Mouse (Mus musculus): Measurements from ENCODE around the gene Tgtp1. TPM values are rescaled to one million over a fixed set of nuclear protein-coding genes. Genes with fewer than 3 reads are reported as not detected.
"Not testable (repeated sequence)": the region's sequence is repeated elsewhere in the genome, so short reads cannot be mapped to it uniquely, and the experiment has no call there.

Gene Tgtp1
- total RNA-seq (2021), result 10 to 100 TPM in 1 of 2 experiments, 1 to 10 TPM in 1; 4.8 to 28.1 TPM
- long read RNA-seq, experiment 1, transcript Tgtp1-201 (2 exons, 2,823 nt), result major isoform, 24 of 44 reads
- long read RNA-seq, experiment 1, partial matches to known transcripts, result 0 of 44 reads
- long read RNA-seq, experiment 1, other reads (novel, unspliced or antisense), result 20 of 44 reads
- long read RNA-seq, experiment 2, partial matches to known transcripts, result 0 of 5 reads
- long read RNA-seq, experiment 2, other reads (novel, unspliced or antisense), result 2 of 5 reads

DNA sequence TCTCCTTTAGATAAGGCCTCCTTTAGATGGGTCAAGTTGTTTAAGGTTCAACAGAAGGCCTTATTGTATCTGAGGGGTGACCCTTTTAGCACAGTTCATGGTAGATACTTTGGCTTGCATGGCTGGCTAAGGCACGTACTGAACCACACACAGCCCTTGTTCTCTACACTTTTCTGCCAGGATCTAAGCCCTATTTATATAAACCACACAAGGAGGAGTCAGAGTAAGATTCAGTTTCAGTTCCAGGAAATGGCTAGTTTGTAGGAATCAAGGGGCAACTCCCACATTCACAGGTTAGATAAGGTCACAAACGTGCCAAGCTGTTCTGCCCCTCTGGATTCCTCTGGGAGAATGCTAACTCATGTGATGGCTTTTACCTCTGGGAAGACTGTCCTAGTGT lies at the start of gene Tgtp1:
TSS of gene Tgtp1 (minus strand) at position 155 of the 400 bp plus-strand sequence.
- peak in 1 of 2 experiments; percentile 16 for DNase-seq

DNA sequence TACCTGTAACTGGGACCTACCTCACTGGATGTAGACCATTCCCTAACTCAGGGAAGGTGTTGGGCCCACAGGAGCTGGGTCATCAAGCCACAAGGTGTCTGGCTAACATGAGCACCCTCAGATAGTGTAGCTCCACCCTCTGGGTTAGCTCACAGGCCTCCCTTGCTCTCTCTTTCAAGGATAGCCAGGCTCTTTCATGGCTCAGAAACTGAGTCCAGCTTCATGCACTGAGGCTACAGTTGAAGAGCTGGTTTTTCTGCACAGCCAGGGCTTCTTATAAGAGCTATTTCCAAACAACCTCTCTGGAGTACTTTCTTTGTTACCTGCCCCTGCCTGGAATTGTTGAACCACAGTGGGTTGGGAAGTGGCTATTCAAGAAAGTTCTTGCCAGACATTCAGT lies 18.1 kb upstream of the Tgtp1 start:
- not testable (repeated sequence) for DNase-seq

DNA sequence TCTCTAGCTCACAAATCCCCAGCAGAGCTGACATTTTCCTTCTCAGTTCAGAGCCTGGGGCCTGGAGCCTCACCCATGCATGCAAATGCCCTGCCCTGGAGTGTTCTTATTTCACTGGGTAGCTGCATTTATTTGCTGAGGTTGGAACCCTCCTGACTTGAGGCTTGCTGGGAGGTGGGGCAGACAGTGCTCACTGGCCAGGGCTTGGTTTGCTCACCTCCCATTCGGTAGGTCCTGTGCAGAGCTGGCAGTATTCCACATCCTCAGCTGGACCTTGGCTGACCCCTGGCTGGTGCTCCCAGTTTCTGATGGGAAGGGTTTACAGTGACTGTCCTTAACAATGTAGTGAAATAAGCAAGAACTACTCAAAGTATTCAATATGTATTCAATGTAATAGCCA lies 12.8 kb upstream of the Tgtp1 start:
- not testable (repeated sequence) for DNase-seq

DNA sequence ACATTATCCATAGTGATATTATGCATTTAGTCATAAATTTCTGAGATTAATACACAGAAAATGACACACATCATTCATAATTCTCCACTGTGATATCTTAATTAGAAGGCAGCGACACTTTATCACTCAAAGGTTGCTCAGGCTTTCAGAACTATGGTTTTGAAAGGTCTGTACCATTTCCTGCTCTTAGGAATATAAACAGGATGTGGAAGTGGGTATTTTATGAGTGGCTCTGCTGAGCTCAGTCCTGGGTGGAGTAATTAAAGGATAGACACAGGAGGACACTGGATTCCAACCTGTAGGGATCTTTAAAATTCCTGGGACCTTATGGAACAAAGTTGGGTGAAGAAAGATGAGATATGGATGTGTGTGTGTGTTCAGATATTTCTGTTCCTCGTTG lies 12.3 kb upstream of the Tgtp1 start:
- DNase-seq, result not testable (repeated sequence)

DNA sequence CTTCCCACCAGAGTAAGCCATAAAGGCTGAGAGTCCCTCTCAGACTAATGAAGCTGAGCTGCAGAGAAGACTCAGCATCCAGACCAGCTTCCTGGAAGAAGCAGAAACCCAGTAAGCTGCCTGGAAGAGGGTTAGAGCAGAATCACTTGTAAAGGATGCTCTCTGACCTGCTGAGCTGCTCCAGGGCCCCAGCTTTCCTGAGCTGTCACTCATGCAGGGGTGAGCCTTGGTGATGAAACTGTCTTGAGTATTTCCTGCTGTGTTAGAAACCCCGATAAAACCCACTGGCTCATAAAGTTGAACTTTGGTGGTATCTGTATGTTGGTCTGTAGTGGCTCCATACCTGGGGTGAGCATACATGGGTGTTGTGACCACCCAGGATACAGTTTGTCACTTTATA lies 6.4 kb upstream of the Tgtp1 start:
- DNase-seq, result not testable (repeated sequence)

DNA sequence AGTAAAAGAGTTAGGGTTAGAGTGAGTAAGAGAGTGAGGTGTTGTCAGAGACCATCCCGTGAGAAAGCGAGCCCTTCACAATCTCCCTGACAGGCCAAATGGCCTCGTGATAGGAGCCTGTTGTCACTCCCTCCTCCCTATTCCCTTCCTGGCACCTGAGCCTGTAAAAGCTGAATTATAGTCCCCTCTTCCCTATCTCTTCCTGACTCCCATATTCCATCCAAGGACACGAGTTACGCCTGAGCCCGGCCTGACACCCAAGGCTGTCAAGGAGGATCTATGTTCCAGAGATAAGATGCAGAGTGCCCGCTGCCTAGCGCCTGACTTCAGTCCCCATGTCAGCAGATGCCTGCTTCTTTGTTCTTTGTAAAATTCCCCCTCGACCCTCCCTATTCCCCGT lies 676 bp downstream of the Tgtp1 start:
- not testable (repeated sequence) for DNase-seq

DNA sequence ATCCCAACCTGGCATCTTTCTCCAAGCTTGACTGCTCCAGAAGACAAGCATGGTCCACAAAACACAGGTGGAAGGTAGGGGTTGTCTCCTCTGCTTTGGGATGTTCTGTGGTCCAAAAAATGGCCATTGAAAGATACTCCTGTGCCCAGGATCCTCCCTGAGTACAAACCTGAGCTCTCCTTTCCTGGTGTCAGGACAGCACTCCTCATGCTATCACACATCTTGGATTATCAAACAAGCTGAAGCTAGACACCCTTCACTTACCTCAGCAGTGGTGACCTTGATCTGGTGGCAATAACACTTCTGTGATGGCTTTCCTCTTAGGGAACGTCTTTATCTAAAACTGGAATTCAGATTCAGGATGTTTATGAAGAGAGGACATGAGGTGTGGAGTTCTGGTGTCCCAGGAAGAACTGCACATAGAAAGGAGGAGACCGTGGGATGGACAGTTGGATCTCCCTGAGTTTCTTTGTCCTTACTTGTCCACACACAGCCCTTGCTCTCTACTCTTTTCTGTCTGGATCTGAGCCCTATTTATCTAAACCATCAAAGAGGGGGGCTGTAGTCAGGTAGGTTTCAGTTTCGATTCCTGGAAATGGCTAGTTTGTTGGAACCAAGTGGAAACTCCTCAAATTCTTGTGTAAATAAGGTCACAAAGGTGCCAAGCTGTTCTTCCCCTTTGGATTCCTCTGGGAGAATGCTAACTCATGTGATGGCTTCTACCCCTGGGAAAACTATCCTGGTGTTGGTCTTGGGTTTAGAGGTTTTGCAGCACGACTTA lies 2.0 kb downstream of the Tgtp1 start, which contains the start of gene Gm12185:
TSS of gene Gm12185 (minus strand) at position 487 of the 781 bp plus-strand sequence.
- DNase-seq, result peak; percentile 38 to 63

DNA sequence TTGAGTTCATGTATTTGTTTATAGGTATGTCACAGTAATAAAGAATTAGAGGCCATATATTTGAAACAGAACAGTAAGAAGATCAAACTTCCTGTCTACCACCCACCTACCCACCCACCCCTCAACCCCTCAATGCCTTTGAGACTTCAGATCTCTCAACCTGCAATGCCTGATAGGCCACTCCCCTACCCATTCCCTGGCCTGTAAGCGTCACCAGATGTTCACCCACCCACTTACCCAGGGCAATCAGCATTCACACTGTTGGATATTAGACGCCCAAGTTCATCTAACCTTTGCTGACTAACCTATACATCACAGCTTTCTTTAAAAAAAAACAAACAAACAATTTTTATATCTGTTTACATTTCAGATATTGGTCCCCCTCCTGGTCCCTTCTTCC lies 4.0 kb downstream of the Tgtp1 start:
- DNase-seq, result not testable (repeated sequence)

DNA sequence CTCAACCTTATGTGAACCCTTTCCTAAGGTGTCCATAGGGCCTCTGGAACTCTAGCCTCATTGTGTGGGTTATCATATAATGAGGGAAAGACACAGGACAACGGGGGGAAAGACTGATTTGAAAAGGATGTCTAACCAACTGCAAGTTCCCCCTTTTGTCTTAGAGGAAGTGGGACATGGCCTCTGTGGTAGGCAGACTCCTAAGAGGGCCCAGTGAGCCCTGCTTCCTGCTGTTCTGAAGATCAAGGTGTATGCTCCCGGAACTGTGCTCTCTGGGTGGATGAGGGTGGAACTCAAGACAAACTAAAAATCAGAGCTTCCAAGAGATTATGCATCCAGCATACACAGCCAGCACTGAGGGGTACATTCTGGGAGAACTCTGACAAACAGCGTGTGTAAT lies 5.8 kb downstream of the Tgtp1 start:
- not testable (repeated sequence) for DNase-seq

DNA sequence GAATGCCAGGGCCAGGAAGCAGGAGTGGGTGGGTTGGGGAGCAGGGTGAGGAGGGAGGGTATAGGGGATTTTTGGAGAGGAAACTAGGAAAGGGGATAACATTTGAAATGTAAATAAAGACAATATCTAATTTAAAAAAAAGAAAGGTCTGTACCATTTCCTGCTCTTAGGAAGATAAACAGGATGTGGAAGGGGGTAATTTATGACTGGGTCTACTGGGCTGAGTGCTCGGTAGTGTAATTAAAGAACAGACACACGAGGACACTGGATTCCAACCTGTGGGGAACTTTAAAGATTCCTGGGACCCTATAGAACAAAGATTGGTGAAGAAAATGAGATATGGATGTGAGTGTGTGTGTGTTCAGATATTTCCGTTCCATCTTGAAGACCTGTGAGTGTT lies 11.1 kb downstream of the Tgtp1 start:
- not testable (repeated sequence) for DNase-seq

DNA sequence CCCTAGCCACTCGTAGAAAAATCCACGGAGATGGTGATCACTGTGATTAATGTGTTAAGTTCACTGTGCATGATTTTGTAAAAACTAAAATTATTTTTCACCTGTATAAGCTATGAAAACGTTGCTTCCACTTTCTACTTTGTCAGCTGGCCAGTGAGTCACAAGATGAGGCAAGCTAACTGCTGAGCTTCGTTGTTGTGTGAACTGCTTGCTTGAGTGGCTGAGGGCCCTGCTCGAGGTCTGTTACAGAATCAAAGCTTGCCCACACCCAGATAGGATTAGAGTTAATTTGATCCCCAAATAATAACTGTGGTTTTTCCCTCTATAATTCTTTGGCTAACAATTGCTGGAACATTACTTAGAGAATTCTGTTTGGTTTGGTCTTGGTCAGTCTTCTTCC lies 13.9 kb downstream of the Tgtp1 start:
- DNase-seq, result not testable (repeated sequence)

DNA sequence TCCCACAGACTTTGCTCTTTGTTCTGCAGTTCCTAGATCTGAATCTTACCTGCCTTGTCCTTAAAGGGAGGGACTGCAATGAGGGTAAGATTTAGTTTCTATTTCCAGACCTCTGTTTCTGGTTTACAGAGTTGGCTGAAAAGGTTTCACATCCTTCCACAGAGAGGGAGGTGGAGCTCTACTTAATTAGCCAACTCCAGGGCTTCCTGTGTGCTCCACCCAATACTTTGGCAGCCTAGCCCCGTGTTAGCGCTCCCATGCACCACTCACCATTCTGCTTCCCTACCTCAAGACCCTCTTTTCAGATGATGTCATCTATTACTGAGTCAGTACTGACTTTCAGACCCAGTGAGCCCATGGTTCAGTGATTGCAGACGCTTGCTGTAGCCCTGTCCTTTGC lies 14.7 kb downstream of the Tgtp1 start, which contains the start of gene 9930111J21Rik1:
TSS of gene 9930111J21Rik1 (minus strand) at position 148 of the 400 bp plus-strand sequence.
- not testable (repeated sequence) for DNase-seq

DNA sequence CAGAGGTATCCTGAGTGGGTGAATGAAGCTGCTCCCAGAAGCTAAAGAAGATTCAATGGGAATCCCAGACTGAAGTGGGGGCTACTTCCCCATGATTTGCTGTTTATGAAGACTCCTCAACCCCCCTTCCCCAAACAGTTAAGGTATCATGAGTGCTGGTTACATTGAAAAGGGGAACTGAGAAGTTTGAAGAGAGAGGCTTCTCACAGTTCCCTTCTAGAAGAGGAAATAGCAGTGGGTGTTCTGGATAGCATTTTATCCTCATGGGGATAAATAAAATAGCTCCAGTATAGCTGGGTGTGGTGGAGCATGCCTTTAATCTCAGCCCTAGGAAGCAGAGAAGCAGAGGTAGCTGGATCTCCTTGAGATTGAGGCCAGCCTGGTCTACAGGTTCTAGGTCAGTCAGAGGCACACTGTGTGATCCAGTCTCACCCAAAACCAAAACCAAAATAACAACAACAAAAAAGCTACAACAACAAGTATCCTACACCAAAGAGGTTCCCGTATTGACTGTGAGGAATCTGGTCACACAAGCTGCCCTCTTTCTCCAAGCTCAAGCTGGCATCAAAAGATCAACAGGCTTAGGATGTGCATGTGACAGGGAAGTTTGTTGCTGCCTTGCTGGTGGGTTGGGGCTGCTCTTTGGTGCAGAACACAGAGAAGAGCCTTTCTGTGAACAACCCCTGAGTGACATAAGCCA lies 15.6 kb downstream of the Tgtp1 start, which contains the start of gene Olfr56:
TSS of gene Olfr56 (plus strand) at position 650 of the 700 bp plus-strand sequence.
- DNase-seq, result not testable (repeated sequence)

DNA sequence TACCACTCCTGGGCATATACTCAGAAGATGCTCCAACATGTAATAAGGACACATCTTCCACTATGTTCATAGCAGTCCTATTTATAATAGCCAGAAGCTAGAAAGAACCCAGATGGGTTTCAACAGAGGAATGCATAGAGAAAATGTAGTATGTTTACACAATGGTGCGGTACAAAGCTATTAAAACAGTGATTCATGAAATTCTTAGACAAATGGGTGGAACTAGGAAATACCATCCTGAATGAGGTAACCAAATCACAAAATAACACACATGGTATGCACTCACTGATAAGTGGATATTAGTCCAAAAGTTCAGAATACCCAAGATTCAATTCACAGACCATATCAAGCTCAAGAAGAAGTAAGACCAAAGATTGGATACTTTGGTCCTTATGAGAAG lies 19.3 kb downstream of the Tgtp1 start:
- not testable (repeated sequence) for DNase-seq

DNA sequence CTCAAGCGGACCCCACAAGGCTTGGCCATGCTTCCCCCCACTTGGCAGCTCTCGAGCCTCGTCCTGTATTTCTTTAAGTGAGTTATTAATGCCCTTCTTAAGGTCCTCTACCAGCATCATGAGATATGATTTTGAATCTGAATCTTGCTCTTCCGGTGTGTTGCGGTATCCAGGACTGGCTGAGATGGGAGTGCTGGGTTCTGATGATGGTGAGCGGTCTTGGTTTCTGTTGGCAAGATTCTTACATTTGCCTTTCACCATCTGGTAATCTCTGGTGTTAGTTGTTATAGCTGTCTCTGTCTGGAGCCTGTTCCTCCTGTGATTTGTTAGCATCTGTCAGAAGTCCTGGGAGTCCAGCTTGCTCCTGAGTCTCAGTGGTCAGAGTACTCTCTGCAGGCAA lies 47.9 kb downstream of the Tgtp1 start, which contains the start of gene Psme2b:
TSS of gene Psme2b (minus strand) at position 101 of the 400 bp plus-strand sequence.
- not testable (repeated sequence) for DNase-seq

DNA sequence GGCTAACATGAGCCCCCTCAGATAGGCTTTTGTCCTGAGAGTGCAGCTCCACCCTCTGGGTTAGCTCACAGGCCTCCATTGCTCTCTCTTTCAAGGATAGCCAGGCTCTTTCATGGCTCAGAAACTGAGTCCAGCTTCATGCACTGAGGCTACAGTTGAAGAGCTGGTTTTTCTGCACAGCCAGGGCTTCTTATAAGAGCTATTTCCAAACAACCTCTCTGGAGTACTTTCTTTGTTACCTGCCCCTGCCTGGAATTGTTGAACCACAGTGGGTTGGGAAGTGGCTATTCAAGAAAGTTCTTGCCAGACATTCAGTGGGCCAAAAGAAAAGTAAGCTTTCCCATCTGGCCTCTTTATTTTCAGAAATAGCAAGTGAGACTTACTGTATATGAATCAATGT lies 54.7 kb downstream of the Tgtp1 start:
- not testable (repeated sequence) for DNase-seq

Other genes with a start within 250 kb of the Tgtp1 start
- gene Rack1, start 193.8 kb downstream of the Tgtp1 start, total RNA-seq (2021), result 100 to 1,000 TPM; 394 to 434 TPM
- gene Trim41, start 176.8 kb downstream of the Tgtp1 start, total RNA-seq (2021), result 10 to 100 TPM; 18.9 to 20.0 TPM
- 10 to 100 TPM; 13.2 to 13.7 TPM for gene Trim7, start 168.0 kb downstream of the Tgtp1 start, total RNA-seq (2021)
- 1 to 10 TPM; 2.4 to 2.8 TPM for gene Gm12184, start 167.5 kb downstream of the Tgtp1 start, total RNA-seq (2021)
- 10 to 100 TPM; 13.2 to 18.6 TPM for gene Irgm1, start 122.5 kb downstream of the Tgtp1 start, total RNA-seq (2021)
- 1 to 10 TPM; 2.5 to 3.5 TPM for gene Gm5431, start 92.0 kb downstream of the Tgtp1 start, total RNA-seq (2021)
- 1 to 10 TPM; 2.6 to 5.6 TPM for gene Psme2b, start 48.0 kb downstream of the Tgtp1 start, total RNA-seq (2021)
- under 1 TPM in 1 of 2 experiments, not detected in 1; 0.17 TPM for gene Olfr56, start 15.3 kb downstream of the Tgtp1 start, total RNA-seq (2021)
- 1 to 10 TPM; 4.2 to 4.8 TPM for gene 9930111J21Rik1, start 14.8 kb downstream of the Tgtp1 start, total RNA-seq (2021)
- 1 to 10 TPM; 2.5 to 6.5 TPM for gene Gm12185, start 1.9 kb downstream of the Tgtp1 start, total RNA-seq (2021)
- 1 to 10 TPM; 6.2 to 7.6 TPM for gene 9930111J21Rik2, start 57.1 kb upstream of the Tgtp1 start, total RNA-seq (2021)
- 10 to 100 TPM in 1 of 2 experiments, 1 to 10 TPM in 1; 2.1 to 25.0 TPM for gene Tgtp2, start 70.0 kb upstream of the Tgtp1 start, total RNA-seq (2021)
- 1 to 10 TPM; 3.4 to 5.6 TPM for gene Ifi47, start 82.4 kb upstream of the Tgtp1 start, total RNA-seq (2021)
- under 1 TPM; 0.59 to 0.65 TPM for gene Olfr1396, start 120.7 kb upstream of the Tgtp1 start, total RNA-seq (2021)
- not detected for gene Olfr1395, start 148.1 kb upstream of the Tgtp1 start, total RNA-seq (2021)
- gene Olfr1394, start 160.2 kb upstream of the Tgtp1 start, total RNA-seq (2021), result not detected
- 10 to 100 TPM; 22.3 to 25.3 TPM for gene Btnl9, start 193.0 kb upstream of the Tgtp1 start, total RNA-seq (2021)
- 10 to 100 TPM; 27.6 to 32.6 TPM for gene Zfp62, start 209.1 kb upstream of the Tgtp1 start, total RNA-seq (2021)